Mouse (Mus musculus): ENCODE results near the gene Fbxw19. TPM values are rescaled to one million over a fixed set of nuclear protein-coding genes. Genes with fewer than 3 reads are reported as not detected.
"Not testable (repeated sequence)": the region's sequence is repeated elsewhere in the genome, so short reads cannot be mapped to it uniquely, and the experiment has no call there.

Gene Fbxw19
- total RNA-seq (2021) = not detected
- long read RNA-seq, experiment 1 = 0 reads
- long read RNA-seq, experiment 2 = 0 reads

DNA sequence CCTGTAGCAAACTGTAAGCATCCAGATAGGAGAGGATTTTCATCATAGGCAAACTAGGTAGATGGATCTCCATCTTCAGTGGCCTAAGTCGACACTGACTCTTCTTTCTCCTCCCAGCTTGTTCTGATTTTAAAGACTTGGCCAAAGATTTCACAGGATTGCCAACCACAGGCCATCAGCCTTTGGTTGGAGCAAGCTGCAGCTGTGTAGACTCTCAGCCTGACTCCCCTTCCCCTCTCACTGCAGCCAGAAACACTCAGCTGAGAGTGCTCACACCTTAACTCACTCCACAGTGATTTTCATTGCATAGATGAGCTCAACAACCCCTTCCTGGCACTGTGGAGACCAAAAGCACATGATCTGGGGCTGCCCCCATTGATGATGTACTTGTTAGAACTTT, at the start of gene Fbxw19:
TSS of gene Fbxw19 (minus strand) at position 101 of the 400 bp plus-strand sequence.
- not testable (repeated sequence) for DNase-seq

DNA sequence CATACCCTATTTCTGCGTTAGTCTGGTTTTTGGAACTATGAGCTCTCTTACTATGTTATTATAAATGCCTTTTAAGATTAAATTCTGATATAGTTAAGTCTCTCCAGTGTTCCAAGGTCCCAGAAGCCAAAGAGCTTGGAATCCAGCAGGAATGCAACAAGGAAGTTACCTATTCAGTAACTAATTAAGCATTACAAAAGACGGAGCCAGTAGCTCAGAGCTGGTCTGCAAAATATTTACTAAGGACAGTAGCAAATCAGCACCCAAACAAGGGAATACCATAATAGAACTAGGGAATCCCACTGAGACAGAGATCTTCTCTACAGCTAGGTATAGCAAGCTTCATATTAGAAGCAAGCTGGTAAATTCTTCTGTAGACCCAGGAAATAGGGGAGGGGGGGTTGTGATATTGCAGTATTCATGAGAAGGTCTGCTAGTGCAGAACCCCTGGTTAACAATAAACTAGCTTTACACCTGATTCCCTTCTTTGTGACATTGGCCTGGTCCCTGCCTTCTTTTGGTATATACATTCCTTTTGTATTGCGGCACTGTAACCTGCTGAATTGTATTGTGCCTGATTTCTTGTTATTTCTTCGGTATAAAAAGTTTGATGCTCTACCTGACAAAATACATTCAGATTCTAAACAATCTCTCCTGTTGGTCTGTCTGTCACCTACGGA, 27.9 kb upstream of the Fbxw19 start:
- no peak for DNase-seq

GRCm38 (mm10) chr9:109449040-109449439, 46.6 kb downstream of the Fbxw19 start, which contains the start of gene Fbxw16:
Gene Fbxw16 (minus strand): TSS chr9:109449140.
- no peak for DNase-seq

- peak; percentile 5 to 17 for DNase-seq
Observed at GRCm38 (mm10) chr9:109432956-109433355, 62.7 kb downstream of the Fbxw19 start.

Other genes with a start within 250 kb of the Fbxw19 start
- not detected for gene Fbxw14, start 208.2 kb downstream of the Fbxw19 start, total RNA-seq (2021)
- not detected for gene Fbxw28, start 156.2 kb downstream of the Fbxw19 start, total RNA-seq (2021)
- not detected for gene Fbxw22, start 91.6 kb downstream of the Fbxw19 start, total RNA-seq (2021)
- not detected for gene Fbxw16, start 46.7 kb downstream of the Fbxw19 start, total RNA-seq (2021)
- not detected for gene Fbxw15, start 72.4 kb upstream of the Fbxw19 start, total RNA-seq (2021)
- gene Fbxw24, start 130.2 kb upstream of the Fbxw19 start, total RNA-seq (2021) = not detected
- gene Fbxw25, start 168.8 kb upstream of the Fbxw19 start, total RNA-seq (2021) = not detected
- gene Fbxw18, start 206.8 kb upstream of the Fbxw19 start, total RNA-seq (2021) = not detected